In the genomic region with DNA sequence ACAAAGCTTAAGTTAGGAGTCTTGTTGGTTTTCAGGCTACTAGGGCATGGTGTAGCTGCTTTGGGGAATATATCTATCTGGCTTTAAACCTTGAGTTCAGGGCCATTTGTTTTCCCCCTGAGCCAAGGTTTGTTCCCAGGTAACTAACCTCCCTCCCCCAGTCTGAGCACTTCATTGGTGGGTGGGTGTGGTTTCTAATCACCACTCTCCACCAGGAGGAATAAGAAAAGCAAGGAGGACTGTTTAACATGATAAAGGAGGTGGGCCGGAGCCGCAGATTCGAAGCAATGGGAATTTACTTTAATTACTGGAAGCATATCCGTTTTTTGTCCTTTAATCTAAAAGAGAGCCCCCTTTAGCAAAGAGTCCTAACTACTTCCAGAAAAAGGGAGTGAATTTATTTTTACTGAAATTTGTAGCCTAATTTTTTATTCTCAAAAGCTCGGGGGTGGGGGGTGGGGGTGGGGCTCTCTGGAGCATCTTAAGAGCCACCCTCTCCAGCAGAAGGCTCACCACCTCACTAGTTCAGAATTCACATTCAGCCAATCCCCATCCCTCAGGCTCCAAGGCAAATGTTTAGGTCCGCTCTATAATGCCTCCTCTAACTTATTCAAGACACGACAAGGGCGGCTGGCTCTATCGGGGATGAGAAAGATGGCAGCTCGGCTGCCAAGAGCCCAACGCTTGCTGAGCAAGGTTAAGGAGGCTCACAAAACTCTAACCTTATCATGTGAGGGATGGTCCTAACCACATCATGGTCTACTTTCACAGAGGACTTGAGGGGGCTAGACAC, we compare ENCODE assay signal across 10 mouse cellular contexts. TPM values are rescaled to one million over a fixed set of nuclear protein-coding genes. Genes with fewer than 3 reads are reported as not detected.
DNase-seq lines count a peak whose midpoint lies in the region; ATAC-seq and TF ChIP-seq lines count a peak whose summit lies in the region.
"Had no signal": no experiment of that assay in that cellular context is flagged by ENCODE, and none has a peak within 500 bp of the region (broad histone marks: within the 10 kb centered on the region; RNA-seq: fewer than 3 reads in every experiment).

No protein-coding gene starts in this region.

- H3K27me3 ChIP-seq in heart, embryonic 10.5 days (ENCODE audit: insufficient read depth, poor library complexity, severe bottlenecking): peaks cover 44% of the 10 kb centered on the region
- peaks cover 44% of the 10 kb centered on the region for H3K27me3 ChIP-seq in forebrain, embryonic 11.5 days (ENCODE audit: control insufficient read depth, insufficient read depth, low read length)

- no peaks in the 10 kb centered on the region for H3K9me3 ChIP-seq in heart, embryonic 10.5 days
- no peaks in the 10 kb centered on the region for H3K9me3 ChIP-seq in ES-E14 (ENCODE audit: control insufficient read depth, insufficient read depth, low read depth, low read length)
- no peaks in the 10 kb centered on the region for H3K9me3 ChIP-seq in forebrain, embryonic 11.5 days (ENCODE audit: control insufficient read depth, low read length)

- H3K36me3 ChIP-seq in heart, embryonic 10.5 days: no peaks in the 10 kb centered on the region
- peaks cover 32% of the 10 kb centered on the region for H3K36me3 ChIP-seq in ES-E14 (ENCODE audit: control insufficient read depth, insufficient read depth, low read length, poor library complexity, severe bottlenecking)
- no peaks in the 10 kb centered on the region for H3K36me3 ChIP-seq in forebrain, embryonic 11.5 days (ENCODE audit: control insufficient read depth, insufficient read depth, low read length)

- WGBS in heart, embryonic 10.5 days: 26% methylated on average over 11 of the region's 11 CpGs
- WGBS in forebrain, embryonic 11.5 days: 8% methylated on average over 11 of the region's 11 CpGs

- H3K27ac ChIP-seq in heart, embryonic 10.5 days: peak overlapping the region; percentile 47
- peak overlapping the region; percentile 92 for H3K27ac ChIP-seq in ES-E14 (ENCODE audit: insufficient read depth, low read depth, low read length, poor library complexity, severe bottlenecking)
- H3K27ac ChIP-seq in forebrain, embryonic 11.5 days (ENCODE audit: low read depth, low read length): no peak overlapping the region

- peak overlapping the region; percentile 24; the same call in 1 of the 2 replicates for H3K4me2 ChIP-seq in forebrain, embryonic 11.5 days (ENCODE audit: low read depth, low read length, severe bottlenecking)

- intact Hi-C loops in heart, postnatal 14 days (cut with DNase I): no loop called here

- peak overlapping the region; percentile 49 for H3K9ac ChIP-seq in ES-E14 (ENCODE audit: insufficient read depth, low read depth, low read length, poor library complexity, severe bottlenecking)
- H3K9ac ChIP-seq in forebrain, embryonic 11.5 days (ENCODE audit: low read length): no peak overlapping the region

- peak; percentile 86 for DNase-seq in heart, embryonic 10.5 days (ENCODE audit: low spot score)
- no peak for DNase-seq in heart, postnatal 14 days
- peak; percentile 84 for DNase-seq in ES-E14 (ENCODE audit: low read depth, low spot score)
- DNase-seq in forebrain, embryonic 11.5 days (ENCODE audit: low spot score): no peak
- no peak for DNase-seq in right cerebral cortex, postnatal 4 days
- DNase-seq in frontal cortex, postnatal 36 days (ENCODE audit: low spot score in 2 of 2): no peak
- DNase-seq in right cerebral cortex, postnatal 14 days: no peak
- DNase-seq: gastrocnemius, postnatal 14 days; thymus, postnatal 36 days had no signal

- peaks cover 54% of the 10 kb centered on the region for H3K4me1 ChIP-seq in heart, embryonic 10.5 days
- peaks cover 8 to 12% of the 10 kb centered on the region in 2 experiments for H3K4me1 ChIP-seq in ES-E14 (ENCODE audit: control insufficient read depth in 2 of 2, insufficient read depth in 2 of 2, low read length in 2 of 2, poor library complexity in 1 of 2)
- H3K4me1 ChIP-seq in forebrain, embryonic 11.5 days (replicated peaks; ENCODE audit: control insufficient read depth, insufficient read depth, low read length): peaks cover 25% of the 10 kb centered on the region

- ATAC-seq in forebrain, embryonic 11.5 days (replicated peaks; ENCODE audit: low FRiP score): no peak
- peak; percentile 31 for ATAC-seq in megakaryocyte-erythroid progenitor cell, adult 5-6 weeks (replicated peaks; ENCODE audit: low FRiP score, low TSS enrichment, poor library complexity, severe bottlenecking)

- H3K4me3 ChIP-seq in heart, embryonic 10.5 days: peak overlapping the region; percentile 24; the same call in 1 of the 2 replicates
- H3K4me3 ChIP-seq in ES-E14 (ENCODE audit: insufficient read depth in 1 of 2, low read depth in 1 of 2, low read length in 2 of 2, poor library complexity in 1 of 2, severe bottlenecking in 1 of 2): peak overlapping the region; percentile 97 to 98
- H3K4me3 ChIP-seq in forebrain, embryonic 11.5 days (ENCODE audit: low read depth, low read length): no peak overlapping the region

- in situ Hi-C loops in ES-E14 (cut with MboI; ENCODE audit: low sequenced_read_pairs in 2 of 2, unreplicated experiment in 2 of 2): no loop called here

TF ChIP-seq in ES-E14, 5 proteins besides CTCF, POLR2A, EP300 and RAD21:
- TF ChIP-seq ZC3H11A (IDR thresholded peaks at IDR 0.05; ENCODE audit: borderline replicate concordance, low read depth, low read length): no peak
- no peak for TF ChIP-seq HCFC1 (IDR thresholded peaks at IDR 0.05; ENCODE audit: borderline replicate concordance, insufficient read depth, low read length)
- 0 out of 2 replicates have a peak, but pooled peaks have one; percentile 20 for TF ChIP-seq CHD2 (IDR thresholded peaks at IDR 0.05; ENCODE audit: low read depth, low read length)
- TF ChIP-seq ZNF384 (IDR thresholded peaks at IDR 0.05; ENCODE audit: low read depth, low read length): no peak

RNA-seq across cellular contexts. Expression of a gene that starts 3.9 kb away (rescaled TPM):
- 1.4 and 1.8 TPM in 2 replicates for polyA plus RNA-seq in heart, embryonic 10.5 days (2016; fragmentation: Nextera tagmentation; extraction: Ambion mirVana)
- total RNA-seq in heart, postnatal 14 days (2021): 1 to 10 TPM; 4.7 to 4.9 TPM
- 84.7 and 142 TPM in 2 replicates for total RNA-seq in ES-E14 (2012; rRNA removed)
- polyA plus RNA-seq in forebrain, embryonic 11.5 days (2014; fragmentation: Nextera tagmentation; extraction: Ambion mirVana): 0.95 and 1.0 TPM in 2 replicates
- total RNA-seq in megakaryocyte-erythroid progenitor cell, adult 5-6 weeks (2014; fragmentation: Nextera tagmentation): 0.52 and 1.5 TPM in 2 replicates
- 2.0 and 2.6 TPM in 2 replicates for total RNA-seq in megakaryocyte-erythroid progenitor cell, adult 5-6 weeks (2017)

RNA-seq across cellular contexts. Expression of a gene that starts 43.4 kb away (rescaled TPM):
- 4.0 and 5.4 TPM in 2 replicates for polyA plus RNA-seq in heart, embryonic 10.5 days (2016; fragmentation: Nextera tagmentation; extraction: Ambion mirVana)
- total RNA-seq in heart, postnatal 14 days (2021): 10 to 100 TPM; 20.5 to 21.4 TPM
- total RNA-seq in ES-E14 (2012; rRNA removed): 14.6 and 24.9 TPM in 2 replicates
- 10.6 and 12.2 TPM in 2 replicates for polyA plus RNA-seq in forebrain, embryonic 11.5 days (2014; fragmentation: Nextera tagmentation; extraction: Ambion mirVana)
- 1.8 and 2.6 TPM in 2 replicates for total RNA-seq in megakaryocyte-erythroid progenitor cell, adult 5-6 weeks (2014; fragmentation: Nextera tagmentation)
- 2.2 and 5.0 TPM in 2 replicates for total RNA-seq in megakaryocyte-erythroid progenitor cell, adult 5-6 weeks (2017)

Comparison
In these comparisons a context has a peak if more than half of its experiments do, and no peak if none do; other contexts are left out.
1. DNase-seq: peak in heart, embryonic 10.5 days (single experiment) and ES-E14 (single experiment); none in heart, postnatal 14 days (0 of 2), forebrain, embryonic 11.5 days (single experiment), right cerebral cortex, postnatal 4 days (single experiment), frontal cortex, postnatal 36 days (0 of 2) and right cerebral cortex, postnatal 14 days (single experiment).
2. RNA of a gene that starts 3.9 kb away (total RNA-seq): 84.7 to 142 TPM in ES-E14; 4.7 to 4.9 TPM in heart, postnatal 14 days and 0.52 to 2.6 TPM in megakaryocyte-erythroid progenitor cell, adult 5-6 weeks; every median in the first group is over 10 times any median in the second.